Mouse (Mus musculus) MEL (cell line): ENCODE measurements around the gene Ankmy2. TPM values are rescaled to one million over a fixed set of nuclear protein-coding genes. Genes with fewer than 3 reads are reported as not detected.

Experiments used
- DNase-seq: peaks from one replicate; pipeline ENCODE4 v3.0.0; 2011; ENCODE audit warnings: low read depth, low spot score
- H3K27ac ChIP-seq: 2 replicates; pipeline ENCODE4 v1.5.1; 2012; ENCODE audit warnings: low read depth, mild to moderate bottlenecking, control low read depth, low read length, moderate library complexity; ENCODE audit not compliant: control insufficient read depth
- H3K27me3 ChIP-seq, 2 experiments: fragments of 150-350 bp in 1 of 2; sonication (generic) in 1 of 2; 2 replicates each; pipeline ENCODE4 v1.6.1; 2012; ENCODE audit warnings: low read length in 2 of 2, mild to moderate bottlenecking in 2 of 2, improper control_type of control experiment in 1 of 2, moderate library complexity in 1 of 2; ENCODE audit not compliant: insufficient read depth in 2 of 2, control insufficient read depth in 1 of 2
- H3K36me3 ChIP-seq, 2 experiments: 2 replicates each; pipeline ENCODE4 v1.6.1; 2012 to 2014; ENCODE audit warnings: low read length in 2 of 2, improper control_type of control experiment in 1 of 2, inconsistent platforms in 1 of 2, mild to moderate bottlenecking in 1 of 2; ENCODE audit not compliant: insufficient read depth in 2 of 2, control insufficient read depth in 1 of 2
- H3K4me1 ChIP-seq, 2 experiments: fragments of 150-350 bp in 1 of 2; sonication (generic) in 1 of 2; 2 replicates each; pipeline ENCODE4 v1.6.1; 2012; ENCODE audit warnings: low read length in 2 of 2, improper control_type of control experiment in 1 of 2, mild to moderate bottlenecking in 1 of 2; ENCODE audit not compliant: insufficient read depth in 2 of 2, control insufficient read depth in 1 of 2
- H3K4me3 ChIP-seq, 2 experiments: fragments of 150-350 bp in 1 of 2; sonication (generic) in 1 of 2; 2 replicates each; pipeline ENCODE4 v1.5.1; 2012; ENCODE audit warnings: low read depth in 2 of 2, low read length in 2 of 2, mild to moderate bottlenecking in 2 of 2, moderate library complexity in 2 of 2, control low read depth in 1 of 2, improper control_type of control experiment in 1 of 2; ENCODE audit not compliant: control insufficient read depth in 1 of 2, insufficient read depth in 1 of 2
- H3K79me2 ChIP-seq: 2 replicates; pipeline ENCODE4 v1.6.1; 2012; ENCODE audit warnings: mild to moderate bottlenecking, low read length, moderate library complexity; ENCODE audit not compliant: control insufficient read depth, poor library complexity, insufficient read depth
- H3K9ac ChIP-seq: 2 replicates; pipeline ENCODE4 v1.6.1; 2012; ENCODE audit warnings: low read depth, mild to moderate bottlenecking, control low read depth, low read length, moderate library complexity; ENCODE audit not compliant: control insufficient read depth, poor library complexity, severe bottlenecking
- H3K9me3 ChIP-seq: fragments of 150-350 bp; sonication (generic); replicated peaks from 2 replicates; pipeline ENCODE4 v1.6.1; 2012; ENCODE audit warnings: mild to moderate bottlenecking, low read length, improper control_type of control experiment, moderate library complexity; ENCODE audit not compliant: insufficient read depth
- CHD1 ChIP-seq: IDR thresholded peaks from 2 replicates; pipeline ENCODE4 v1.6.1; 2012; ENCODE audit warnings: low read depth, mild to moderate bottlenecking, inconsistent platforms, low read length, improper control_type of control experiment
- CTCF ChIP-seq, 3 experiments: IDR thresholded peaks in 2 of 3; conservative IDR thresholded peaks in 1 of 3; 2 replicates each; pipeline ENCODE4 v1.5.1; 2011 to 2012; ENCODE audit warnings: low read length in 3 of 3, low read depth in 2 of 3, mild to moderate bottlenecking in 2 of 3, improper control_type of control experiment in 1 of 3, inconsistent platforms in 1 of 3, mixed read lengths in 1 of 3, moderate library complexity in 1 of 3; ENCODE audit not compliant: control insufficient read depth in 1 of 3, insufficient read depth in 1 of 3, poor library complexity in 1 of 3, severe bottlenecking in 1 of 3
- E2F4 ChIP-seq: IDR thresholded peaks from 2 replicates; pipeline ENCODE4 v1.6.1; 2011; ENCODE audit warnings: low read depth, low read length, improper control_type of control experiment, borderline replicate concordance
- ELF1 ChIP-seq: IDR thresholded peaks from 2 replicates; pipeline ENCODE4 v1.6.1; 2014; ENCODE audit warnings: low read depth, mild to moderate bottlenecking, inconsistent platforms, low read length, improper control_type of control experiment, moderate library complexity
- EP300 ChIP-seq, 2 experiments: IDR thresholded peaks; 2 replicates each; pipeline ENCODE4 v1.6.1; 2011; ENCODE audit warnings: improper control_type of control experiment in 2 of 2, low read length in 2 of 2, low read depth in 1 of 2, mild to moderate bottlenecking in 1 of 2
- GABPA ChIP-seq: IDR thresholded peaks from 2 replicates; pipeline ENCODE4 v1.6.1; 2012; ENCODE audit warnings: low read depth, mild to moderate bottlenecking, inconsistent platforms, low read length, improper control_type of control experiment, moderate library complexity
- GATA1 ChIP-seq: IDR thresholded peaks from 2 replicates; pipeline ENCODE4 v1.6.1; 2011; ENCODE audit warnings: low read depth, low read length, improper control_type of control experiment
- HCFC1 ChIP-seq: IDR thresholded peaks from 2 replicates; pipeline ENCODE4 v1.6.1; 2012; ENCODE audit warnings: low read depth, mild to moderate bottlenecking, inconsistent platforms, low read length, improper control_type of control experiment, moderate library complexity
- JUND ChIP-seq: IDR thresholded peaks from 2 replicates; pipeline ENCODE4 v1.6.1; 2011; ENCODE audit warnings: low read depth, mild to moderate bottlenecking, improper control_type of control experiment, low read length
- KAT2A ChIP-seq: conservative IDR thresholded peaks from 2 replicates; pipeline ENCODE4 v1.6.1; 2012; ENCODE audit warnings: low read depth, low read length, improper control_type of control experiment, inconsistent platforms
- MAFK ChIP-seq: IDR thresholded peaks from 2 replicates; pipeline ENCODE4 v1.6.1; 2011; ENCODE audit warnings: low read depth, mild to moderate bottlenecking, low read length, improper control_type of control experiment, borderline replicate concordance
- MAX ChIP-seq: IDR thresholded peaks from 2 replicates; pipeline ENCODE4 v1.6.1; 2011; ENCODE audit warnings: low read length, improper control_type of control experiment
- MAZ ChIP-seq: IDR thresholded peaks from 2 replicates; pipeline ENCODE4 v1.6.1; 2012; ENCODE audit warnings: low read depth, mild to moderate bottlenecking, inconsistent platforms, low read length, improper control_type of control experiment
- MEF2A ChIP-seq: IDR thresholded peaks from 2 replicates; pipeline ENCODE4 v1.6.1; 2014; ENCODE audit warnings: low read depth, mild to moderate bottlenecking, inconsistent platforms, low read length, improper control_type of control experiment; ENCODE audit not compliant: poor library complexity, insufficient replicate concordance, severe bottlenecking; ENCODE audit errors: extremely low read depth
- MXI1 ChIP-seq: IDR thresholded peaks from 2 replicates; pipeline ENCODE4 v1.6.1; 2011; ENCODE audit warnings: mild to moderate bottlenecking, low read depth, low read length, improper control_type of control experiment
- MYB ChIP-seq: IDR thresholded peaks from 2 replicates; pipeline ENCODE4 v1.6.1; 2011; ENCODE audit warnings: mild to moderate bottlenecking, low read depth, low read length, improper control_type of control experiment
- MYC ChIP-seq: IDR thresholded peaks from 2 replicates; pipeline ENCODE4 v1.6.1; 2011; ENCODE audit warnings: low read depth, mild to moderate bottlenecking, low read length, improper control_type of control experiment, moderate library complexity
- NRF1 ChIP-seq: IDR thresholded peaks from 2 replicates; pipeline ENCODE4 v1.6.1; 2014; ENCODE audit warnings: low read depth, mild to moderate bottlenecking, inconsistent platforms, low read length, improper control_type of control experiment, moderate library complexity; ENCODE audit not compliant: poor library complexity, insufficient read depth, severe bottlenecking
- POLR2A ChIP-seq, 2 experiments: IDR thresholded peaks; 2 replicates each; pipeline ENCODE4 v1.6.1; 2011 to 2012; ENCODE audit warnings: low read length in 2 of 2, mild to moderate bottlenecking in 2 of 2, control low read depth in 1 of 2, improper control_type of control experiment in 1 of 2, low read depth in 1 of 2, moderate library complexity in 1 of 2; ENCODE audit not compliant: control insufficient read depth in 1 of 2, insufficient read depth in 1 of 2, poor library complexity in 1 of 2
- POLR2AphosphoS2 ChIP-seq: IDR thresholded peaks from 2 replicates; pipeline ENCODE4 v1.6.1; 2011; ENCODE audit warnings: low read length, improper control_type of control experiment
- RAD21 ChIP-seq: IDR thresholded peaks from 2 replicates; pipeline ENCODE4 v1.6.1; 2011; ENCODE audit warnings: mild to moderate bottlenecking, low read depth, low read length, improper control_type of control experiment
- USF1 ChIP-seq: IDR thresholded peaks from 2 replicates; pipeline ENCODE4 v1.6.1; 2014; ENCODE audit warnings: low read depth, mild to moderate bottlenecking, inconsistent platforms, low read length, improper control_type of control experiment, moderate library complexity
- USF2 ChIP-seq, 2 experiments: IDR thresholded peaks; 2 replicates each; pipeline ENCODE4 v1.6.1; 2011 to 2012; ENCODE audit warnings: improper control_type of control experiment in 2 of 2, low read length in 2 of 2, borderline replicate concordance in 1 of 2, inconsistent platforms in 1 of 2, low read depth in 1 of 2, mild to moderate bottlenecking in 1 of 2; ENCODE audit not compliant: insufficient read depth in 1 of 2
- ZC3H11A ChIP-seq: IDR thresholded peaks from 2 replicates; pipeline ENCODE4 v1.6.1; 2012; ENCODE audit warnings: low read depth, mild to moderate bottlenecking, inconsistent platforms, low read length, improper control_type of control experiment
- ZKSCAN1 ChIP-seq: IDR thresholded peaks from 2 replicates; pipeline ENCODE4 v1.6.1; 2012; ENCODE audit warnings: low read depth, mild to moderate bottlenecking, inconsistent platforms, low read length, improper control_type of control experiment, moderate library complexity
- ZMIZ1 ChIP-seq: IDR thresholded peaks from 2 replicates; pipeline ENCODE4 v1.6.1; 2012; ENCODE audit warnings: low read depth, mild to moderate bottlenecking, inconsistent platforms, low read length, improper control_type of control experiment, moderate library complexity
- polyA plus RNA-seq, 2 experiments: library from polyadenylated mRNA; stranded (reverse) in 1 of 2; unstranded in 1 of 2; fragments of >175 nt in 1 of 2; fragments of >200 nt in 1 of 2; gene quantifications; 2 replicates each; pipeline versions ENCODE4 v1.2.1 to v1.2.4; 2012; ENCODE audit warnings: low replicate concordance in 2 of 2, low read depth in 1 of 2; ENCODE audit not compliant: insufficient read length in 2 of 2, insufficient read depth in 1 of 2, missing spikeins in 1 of 2
- total RNA-seq: library from RNA; depleted of rRNA; stranded (reverse); fragments of 300-350 nt; gene quantifications from 2 replicates; pipeline ENCODE4 v1.2.3, GENCODE M21; 2012

Ankmy2 gene
- total and polyA plus RNA-seq, 3 experiments = 14.3 to 15.3 TPM; not detected in 1

- H3K4me1 ChIP-seq = peaks cover 7 to 19% of the 10 kb centered on the region in 2 experiments
- peaks cover 3% of the 10 kb centered on the region; the same call in 1 of the 2 replicates for H3K79me2 ChIP-seq
- TF ChIP-seq MEF2A = no peak
- no peak for TF ChIP-seq POLR2AphosphoS2
- TF ChIP-seq RAD21 = no peak
- TF ChIP-seq JUND = no peak
- TF ChIP-seq MAFK = no peak
- no peak for TF ChIP-seq KAT2A
- TF ChIP-seq GABPA = no peak
- no peak for TF ChIP-seq HCFC1
- no peak for TF ChIP-seq E2F4
- no peak for TF ChIP-seq POLR2A (IDR thresholded peaks at IDR 0.05; ENCODE audit: control insufficient read depth in 1 of 2, insufficient read depth in 1 of 2, low read depth in 1 of 2, low read length in 2 of 2, poor library complexity in 1 of 2)
- TF ChIP-seq USF1 = no peak
- no peak for TF ChIP-seq GATA1
- no peak for TF ChIP-seq ZKSCAN1
- no peak for TF ChIP-seq MAZ
- no peak for TF ChIP-seq MYB
- TF ChIP-seq MXI1 = no peak
- H3K36me3 ChIP-seq = peaks cover 7 to 23% of the 10 kb centered on the region in 2 experiments
- DNase-seq = no peak
- no peak overlapping the region for H3K9ac ChIP-seq
- no peak overlapping the region for H3K27ac ChIP-seq
- H3K27me3 ChIP-seq = no peaks in the 10 kb centered on the region
- no peaks in the 10 kb centered on the region for H3K9me3 ChIP-seq
- H3K4me3 ChIP-seq = no peak overlapping the region
Observed at GRCm38 (mm10) chr12:36136285-36136684, 20.6 kb upstream of the Ankmy2 start.

GRCm38 (mm10) chr12:36137192-36137591 lies 19.7 kb upstream of the Ankmy2 start:
- Histone ChIP-seq H3K36me3 (peaks cover 3 to 18% of the 10 kb centered on the region in 2 experiments; a peak in 3 of 4 replicates), H3K4me1 (peaks cover 5 to 12% of the 10 kb centered on the region in 2 experiments), H3K9me3 (no peaks in the 10 kb centered on the region), H3K79me2 (peaks cover 2% of the 10 kb centered on the region; the same call in 1 of the 2 replicates), H3K4me3 (no peak overlapping the region), H3K27me3 (no peaks in the 10 kb centered on the region), H3K27ac (no peak overlapping the region), H3K9ac (no peak overlapping the region)
- DNase-seq = no peak
- no peak for TF ChIP-seq KAT2A
- TF ChIP-seq ZC3H11A = no peak

DNA sequence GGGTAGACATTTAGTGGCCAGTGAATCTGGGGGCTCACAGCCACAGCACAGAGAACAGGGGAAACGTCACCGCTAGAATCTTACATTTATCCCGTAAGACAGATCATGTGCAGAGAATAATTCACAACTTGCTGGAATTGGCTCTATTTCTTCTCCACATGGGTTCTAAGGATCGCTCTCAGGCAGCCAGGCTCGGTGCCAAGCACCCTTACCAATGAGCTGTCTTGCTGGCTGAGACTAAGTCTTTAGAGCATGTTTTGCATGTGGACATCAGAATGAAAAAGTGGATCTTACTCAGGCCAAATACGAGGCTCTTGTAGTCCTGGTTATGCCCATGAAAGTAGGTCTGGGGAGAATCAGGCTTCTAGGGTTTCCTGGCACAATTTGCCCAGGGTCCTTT lies 16.5 kb upstream of the Ankmy2 start:
- DNase-seq = no peak
- peaks cover 11% of the 10 kb centered on the region; the same call in 1 of the 2 replicates for H3K79me2 ChIP-seq

More for the DNA sequence above, 16.5 kb upstream of the Ankmy2 start:
- H3K4me1 ChIP-seq = no peaks in the 10 kb centered on the region
- no peak for TF ChIP-seq MAFK
- no peak for TF ChIP-seq JUND
- TF ChIP-seq MAX = no peak
- TF ChIP-seq USF2 (IDR thresholded peaks at IDR 0.05; ENCODE audit: borderline replicate concordance in 1 of 2, insufficient read depth in 1 of 2, low read depth in 1 of 2, low read length in 2 of 2) = no peak
- no peak for TF ChIP-seq CHD1
- no peak for TF ChIP-seq ELF1
- TF ChIP-seq MXI1 = no peak
- TF ChIP-seq EP300 (IDR thresholded peaks at IDR 0.05; ENCODE audit: low read depth in 1 of 2, low read length in 2 of 2) = no peak
- no peak for TF ChIP-seq GATA1
- TF ChIP-seq CTCF (IDR thresholded peaks at IDR 0.05 in 2 of 3, conservative IDR thresholded peaks at IDR 0.05 in 1 of 3; ENCODE audit: control insufficient read depth in 1 of 3, insufficient read depth in 1 of 3, low read depth in 2 of 3, low read length in 3 of 3, poor library complexity in 1 of 3, severe bottlenecking in 1 of 3) = no peak
- no peak for TF ChIP-seq ZMIZ1
- no peak for TF ChIP-seq ZKSCAN1
- no peak for TF ChIP-seq MYC
- TF ChIP-seq NRF1 = no peak
- no peak for TF ChIP-seq KAT2A
- H3K9me3 ChIP-seq = no peaks in the 10 kb centered on the region
- H3K9ac ChIP-seq = no peak overlapping the region
- no peak overlapping the region for H3K27ac ChIP-seq
- no peaks in the 10 kb centered on the region for H3K27me3 ChIP-seq
- H3K4me3 ChIP-seq = no peak overlapping the region
- H3K36me3 ChIP-seq = peaks cover 0 to 6% of the 10 kb centered on the region in 2 experiments
